Mouse (Mus musculus): ENCODE measurements around the gene Plk3. TPM values are rescaled to one million over a fixed set of nuclear protein-coding genes. Genes with fewer than 3 reads are reported as not detected.
A peak's percentile ranks its signal among the peaks of the same experiment; 100 is the strongest.

The Plk3 gene
- total and polyA plus RNA-seq, 2 experiments from 2014 or later = 16.9 to 18.2 TPM

- no peak for TF ChIP-seq CTCF (IDR thresholded peaks at IDR 0.05; ENCODE audit: low read depth)
- ATAC-seq (no peak), DNase-seq (no peak)
- Histone ChIP-seq H3K4me3 (ENCODE audit: low read depth, low read length) (peak overlapping the region; percentile 96), H3K9ac (peak overlapping the region; percentile 97; the same call in 1 of the 2 replicates), H3K36me3 (ENCODE audit: insufficient read depth) (peaks cover 28% of the 10 kb centered on the region), H3K27ac (ENCODE audit: low read depth, low read length) (peak overlapping the region; percentile 93), H3K4me1 (ENCODE audit: insufficient read depth) (no peaks in the 10 kb centered on the region), H3K4me2 (ENCODE audit: low read depth) (peak overlapping the region; percentile 83), H3K27me3 (ENCODE audit: insufficient read depth, low read length) (no peaks in the 10 kb centered on the region), H3K9me3 (ENCODE audit: low read length) (no peaks in the 10 kb centered on the region)
- WGBS = 28% methylated on average over 6 of the region's 6 CpGs
Observed at GRCm38 (mm10) chr4:117156372-117156771, 22.6 kb upstream of the Plk3 start.

DNA sequence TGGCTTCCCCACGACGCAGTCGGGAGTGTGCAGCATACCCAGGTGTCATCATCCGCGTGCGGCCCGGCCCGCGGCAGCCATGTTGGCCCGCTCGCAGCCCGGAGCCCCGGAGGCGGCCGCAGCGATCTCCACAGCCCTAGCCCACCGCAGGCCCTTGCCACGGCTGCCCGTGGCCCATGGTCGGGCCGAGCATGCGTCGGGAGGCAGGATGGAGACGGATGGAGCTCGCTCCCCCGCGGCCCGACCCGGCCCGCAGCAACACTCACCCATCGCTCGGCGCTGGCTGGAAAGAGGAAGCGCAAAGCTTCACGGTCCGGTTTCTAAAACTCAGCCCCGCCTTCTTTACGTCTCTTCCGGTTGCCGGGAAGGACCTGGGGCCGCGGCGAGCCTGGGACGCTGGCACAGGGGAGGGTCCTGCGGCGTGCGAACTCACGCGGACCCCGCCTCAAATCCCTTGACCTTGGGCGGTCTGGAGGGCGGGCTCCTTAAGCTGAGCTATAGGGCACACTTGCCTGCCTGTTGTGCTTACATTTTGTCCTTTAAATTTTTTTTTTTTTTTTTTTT, 22.1 kb upstream of the Plk3 start, which contains the start of gene Rps8:
Gene Rps8 (minus strand): TSS at position 452 of the 564 bp plus-strand sequence.
- H3K4me2 ChIP-seq (ENCODE audit: low read depth) = peak within 1 kb of the TSS; percentile 83
- WGBS = under 1% methylated on average over 50 of the region's 52 CpGs
- peak; percentile 92 for DNase-seq
- ATAC-seq = peak; percentile 94
- H3K9ac ChIP-seq = peak within 1 kb of the TSS; percentile 97
- H3K9me3 ChIP-seq (ENCODE audit: low read length) = no peaks in the 10 kb centered on the region
- H3K27me3 ChIP-seq (ENCODE audit: insufficient read depth, low read length) = no peaks in the 10 kb centered on the region
- peak within 1 kb of the TSS; percentile 93 for H3K27ac ChIP-seq (ENCODE audit: low read depth, low read length)
- H3K4me3 ChIP-seq (ENCODE audit: low read depth, low read length) = peak within 1 kb of the TSS; percentile 96
- H3K4me1 ChIP-seq (ENCODE audit: insufficient read depth) = no peaks in the 10 kb centered on the region
- peaks cover 32% of the 10 kb centered on the region for H3K36me3 ChIP-seq (ENCODE audit: insufficient read depth)
- no peak for TF ChIP-seq CTCF (IDR thresholded peaks at IDR 0.05; ENCODE audit: low read depth)

DNA sequence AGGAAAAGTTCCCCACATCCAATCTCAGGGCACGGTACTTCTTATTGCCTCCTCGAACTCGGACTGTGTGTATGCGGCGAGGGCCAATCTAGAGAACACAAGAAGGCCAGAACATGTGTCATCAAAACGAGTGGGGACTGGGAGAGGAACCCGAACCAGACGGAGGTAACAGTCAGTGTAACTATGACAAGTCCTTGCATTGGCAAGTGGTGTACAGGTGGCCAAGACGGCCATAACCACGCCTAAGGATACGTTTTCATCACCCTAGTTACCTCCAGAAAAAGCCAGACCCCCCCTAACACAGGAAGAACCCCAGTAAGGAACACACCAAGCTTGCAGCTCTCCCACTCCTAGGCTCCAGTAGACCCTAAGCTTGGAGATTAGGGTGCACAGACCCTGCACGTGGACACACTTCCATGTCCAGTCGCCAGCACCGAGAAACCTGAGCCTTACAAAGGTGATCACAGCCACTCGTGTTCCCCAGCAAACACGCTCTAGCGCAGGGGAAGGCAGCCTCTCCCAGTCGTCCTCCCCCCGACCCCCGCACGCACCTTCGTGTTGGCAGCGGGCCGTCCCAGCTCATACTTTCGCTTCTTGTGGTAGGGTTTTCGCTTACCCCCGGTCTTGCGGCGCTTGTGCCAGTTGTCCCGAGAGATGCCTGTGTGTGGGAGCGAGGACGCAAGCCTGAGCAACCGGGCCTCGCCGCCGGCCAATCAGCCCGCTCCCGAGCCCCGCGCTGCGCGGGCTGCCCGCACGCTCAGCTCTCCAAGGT, 21.4 kb upstream of the Plk3 start:
- WGBS = 2% methylated on average over 44 of the region's 44 CpGs
- H3K36me3 ChIP-seq (ENCODE audit: insufficient read depth) = peaks cover 38% of the 10 kb centered on the region
- peak overlapping the region; percentile 83 for H3K4me2 ChIP-seq (ENCODE audit: low read depth)
- no peaks in the 10 kb centered on the region for H3K9me3 ChIP-seq (ENCODE audit: low read length)
- H3K27ac ChIP-seq (ENCODE audit: low read depth, low read length) = peak overlapping the region; percentile 93
- H3K4me3 ChIP-seq (ENCODE audit: low read depth, low read length) = peak overlapping the region; percentile 96
- DNase-seq = peak; percentile 34
- no peaks in the 10 kb centered on the region for H3K4me1 ChIP-seq (ENCODE audit: insufficient read depth)
- H3K27me3 ChIP-seq (ENCODE audit: insufficient read depth, low read length) = no peaks in the 10 kb centered on the region
- no peak for TF ChIP-seq CTCF (IDR thresholded peaks at IDR 0.05; ENCODE audit: low read depth)
- H3K9ac ChIP-seq = peak overlapping the region; percentile 97
- ATAC-seq = peak; percentile 28

- Histone ChIP-seq H3K4me3 (ENCODE audit: low read depth, low read length) (no peak overlapping the region), H3K4me2 (ENCODE audit: low read depth) (no peak overlapping the region), H3K27me3 (ENCODE audit: insufficient read depth, low read length) (no peaks in the 10 kb centered on the region), H3K9ac (no peak overlapping the region), H3K36me3 (ENCODE audit: insufficient read depth) (peaks cover 49% of the 10 kb centered on the region), H3K4me1 (ENCODE audit: insufficient read depth) (no peaks in the 10 kb centered on the region), H3K27ac (ENCODE audit: low read depth, low read length) (no peak overlapping the region), H3K9me3 (ENCODE audit: low read length) (no peaks in the 10 kb centered on the region)
- DNase-seq (no peak), ATAC-seq (no peak)
- 80% methylated on average over 5 of the region's 5 CpGs for WGBS
- no peak for TF ChIP-seq CTCF (IDR thresholded peaks at IDR 0.05; ENCODE audit: low read depth)
Observed at GRCm38 (mm10) chr4:117152714-117153113, 19.0 kb upstream of the Plk3 start.

DNA sequence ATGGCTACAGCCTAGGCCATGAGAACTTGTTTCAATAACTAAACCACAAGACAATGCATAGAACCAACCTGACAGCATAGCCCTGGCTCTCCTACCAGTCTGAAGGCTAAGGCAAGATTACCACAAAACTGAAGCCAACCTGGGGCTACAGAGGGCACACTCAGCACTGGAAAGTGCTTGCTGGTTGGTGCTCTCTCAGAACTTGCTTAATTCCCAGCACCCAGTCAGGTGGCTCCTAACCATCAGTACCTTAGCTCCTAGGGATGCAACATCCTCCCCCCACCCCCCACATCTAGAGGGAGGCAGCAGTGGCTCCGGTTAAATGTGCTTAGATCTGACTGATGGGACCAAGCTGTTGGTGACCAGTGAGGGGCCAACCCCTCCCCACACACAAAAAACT, 17.7 kb upstream of the Plk3 start:
- no peak for TF ChIP-seq CTCF (IDR thresholded peaks at IDR 0.05; ENCODE audit: low read depth)
- H3K4me1 ChIP-seq (ENCODE audit: insufficient read depth) = no peaks in the 10 kb centered on the region
- DNase-seq = no peak
- peaks cover 49% of the 10 kb centered on the region for H3K36me3 ChIP-seq (ENCODE audit: insufficient read depth)
- no peaks in the 10 kb centered on the region for H3K27me3 ChIP-seq (ENCODE audit: insufficient read depth, low read length)
- WGBS = 75% methylated on average over 1 of the region's 1 CpGs
- no peak for ATAC-seq
- no peak overlapping the region for H3K4me3 ChIP-seq (ENCODE audit: low read depth, low read length)
- no peak overlapping the region for H3K4me2 ChIP-seq (ENCODE audit: low read depth)
- H3K9ac ChIP-seq = no peak overlapping the region
- H3K27ac ChIP-seq (ENCODE audit: low read depth, low read length) = no peak overlapping the region
- H3K9me3 ChIP-seq (ENCODE audit: low read length) = no peaks in the 10 kb centered on the region

- TF ChIP-seq CTCF (IDR thresholded peaks at IDR 0.05; ENCODE audit: low read depth) = no peak
- H3K9me3 ChIP-seq (ENCODE audit: low read length) = no peaks in the 10 kb centered on the region
- H3K4me2 ChIP-seq (ENCODE audit: low read depth) = no peak overlapping the region
- H3K9ac ChIP-seq = no peak overlapping the region
- ATAC-seq (no peak), DNase-seq (no peak)
- no peak overlapping the region for H3K27ac ChIP-seq (ENCODE audit: low read depth, low read length)
- 91% methylated on average over 6 of the region's 6 CpGs for WGBS
- H3K27me3 ChIP-seq (ENCODE audit: insufficient read depth, low read length) = no peaks in the 10 kb centered on the region
- no peaks in the 10 kb centered on the region for H3K4me1 ChIP-seq (ENCODE audit: insufficient read depth)
- H3K36me3 ChIP-seq (ENCODE audit: insufficient read depth) = peaks cover 49% of the 10 kb centered on the region
- no peak overlapping the region for H3K4me3 ChIP-seq (ENCODE audit: low read depth, low read length)
Observed at GRCm38 (mm10) chr4:117150212-117150733, 16.5 kb upstream of the Plk3 start.

Measured in forebrain, postnatal 0 days (tissue).